Mouse (Mus musculus) neural tube, embryonic 11.5 days (tissue): ENCODE data around the gene Krtap29-1. TPM values are rescaled to one million over a fixed set of nuclear protein-coding genes. Genes with fewer than 3 reads are reported as not detected.

ENCODE experiments used
- polyA plus RNA-seq: library from polyadenylated mRNA; unstranded; fragments of >200 nt; fragmentation: Nextera tagmentation; extraction: Ambion mirVana; gene quantifications from 2 replicates; pipeline ENCODE4 v1.2.1, GENCODE M21; 2014

Gene Krtap29-1
- polyA plus RNA-seq, 1 experiment from 2014 or later, result not detected

Other genes with a start within 250 kb of the Krtap29-1 start
- not detected in 2 replicates for gene Gm14180, start 244.8 kb downstream of the Krtap29-1 start, polyA plus RNA-seq
- not detected in 2 replicates for gene Gm11595, start 206.1 kb downstream of the Krtap29-1 start, polyA plus RNA-seq
- gene Krtap4-8, start 198.3 kb downstream of the Krtap29-1 start, polyA plus RNA-seq, result not detected in 2 replicates
- gene Krtap4-9, start 193.9 kb downstream of the Krtap29-1 start, polyA plus RNA-seq, result not detected in 2 replicates
- gene Gm11596, start 185.6 kb downstream of the Krtap29-1 start, polyA plus RNA-seq, result not detected in 2 replicates
- gene Gm11569, start 180.1 kb downstream of the Krtap29-1 start, polyA plus RNA-seq, result not detected in 2 replicates
- not detected in 2 replicates for gene Gm11554, start 174.6 kb downstream of the Krtap29-1 start, polyA plus RNA-seq
- not detected in 2 replicates for gene Krtap4-13, start 169.2 kb downstream of the Krtap29-1 start, polyA plus RNA-seq
- not detected in 2 replicates for gene Gm11564, start 163.4 kb downstream of the Krtap29-1 start, polyA plus RNA-seq
- not detected in 2 replicates for gene 2300003K06Rik, start 141.0 kb downstream of the Krtap29-1 start, polyA plus RNA-seq
- gene Krtap4-16, start 127.4 kb downstream of the Krtap29-1 start, polyA plus RNA-seq, result not detected in 2 replicates
- gene Gm11568, start 121.1 kb downstream of the Krtap29-1 start, polyA plus RNA-seq, result not detected in 2 replicates
- gene Gm11559, start 114.6 kb downstream of the Krtap29-1 start, polyA plus RNA-seq, result not detected in 2 replicates
- not detected in 2 replicates for gene Krtap9-1, start 105.7 kb downstream of the Krtap29-1 start, polyA plus RNA-seq
- 0.23 TPM in 1 of 2 replicates, not detected in the other for gene Gm11567, start 99.9 kb downstream of the Krtap29-1 start, polyA plus RNA-seq
- not detected in 2 replicates for gene Krtap31-1, start 71.1 kb downstream of the Krtap29-1 start, polyA plus RNA-seq
- not detected in 2 replicates for gene Gm11565, start 64.3 kb downstream of the Krtap29-1 start, polyA plus RNA-seq
- not detected in 2 replicates for gene Krtap31-2, start 42.8 kb downstream of the Krtap29-1 start, polyA plus RNA-seq
- gene Krtap9-5, start 30.6 kb downstream of the Krtap29-1 start, polyA plus RNA-seq, result not detected in 2 replicates
- gene Krtap16-1, start 7.5 kb upstream of the Krtap29-1 start, polyA plus RNA-seq, result 0.20 TPM in 1 of 2 replicates, not detected in the other
- gene Krtap17-1, start 14.9 kb upstream of the Krtap29-1 start, polyA plus RNA-seq, result not detected in 2 replicates
- not detected in 2 replicates for gene Krt33a, start 37.2 kb upstream of the Krtap29-1 start, polyA plus RNA-seq
- gene Krt33b, start 50.8 kb upstream of the Krtap29-1 start, polyA plus RNA-seq, result not detected in 2 replicates
- gene Krt34, start 62.5 kb upstream of the Krtap29-1 start, polyA plus RNA-seq, result not detected in 2 replicates
- gene Krt31, start 71.5 kb upstream of the Krtap29-1 start, polyA plus RNA-seq, result not detected in 2 replicates
- gene Krt32, start 109.2 kb upstream of the Krtap29-1 start, polyA plus RNA-seq, result not detected in 2 replicates
- gene Krt35, start 117.2 kb upstream of the Krtap29-1 start, polyA plus RNA-seq, result not detected in 2 replicates
- not detected in 2 replicates for gene Krt36, start 126.6 kb upstream of the Krtap29-1 start, polyA plus RNA-seq
- 0.19 TPM in 1 of 2 replicates, not detected in the other for gene Krt13, start 142.5 kb upstream of the Krtap29-1 start, polyA plus RNA-seq
- gene Krt15, start 156.9 kb upstream of the Krtap29-1 start, polyA plus RNA-seq, result 2.7 and 3.3 TPM in 2 replicates
- 6.4 and 6.6 TPM in 2 replicates for gene Krt19, start 169.6 kb upstream of the Krtap29-1 start, polyA plus RNA-seq
- not detected in 2 replicates for gene Krt9, start 214.2 kb upstream of the Krtap29-1 start, polyA plus RNA-seq
- 7.7 and 7.9 TPM in 2 replicates for gene Krt14, start 228.5 kb upstream of the Krtap29-1 start, polyA plus RNA-seq